9 mouse cellular contexts compared by ENCODE assay signal in genomic region chr15:86061221-86061620, GRCm38 (mm10). TPM values are rescaled to one million over a fixed set of nuclear protein-coding genes. Genes with fewer than 3 reads are reported as not detected.
DNase-seq lines count a peak whose midpoint lies in the region; ATAC-seq and TF ChIP-seq lines count a peak whose summit lies in the region.
"Had no signal": no experiment of that assay in that cellular context is flagged by ENCODE, and none has a peak within 500 bp of the region (broad histone marks: within the 10 kb centered on the region; RNA-seq: fewer than 3 reads in every experiment).

No protein-coding gene starts in this region.

- 88% methylated on average over 7 of the region's 7 CpGs for WGBS in heart, adult 2 months
- WGBS in hindbrain, embryonic 10.5 days: 90% methylated on average over 7 of the region's 7 CpGs
- WGBS in liver, embryonic 16.5 days (ENCODE audit: insufficient replicate concordance): 60% methylated on average over 7 of the region's 7 CpGs

- no peaks in the 10 kb centered on the region for H3K27me3 ChIP-seq in heart, adult 2 months (ENCODE audit: control insufficient read depth, insufficient read depth, low read length)
- H3K27me3 ChIP-seq in hindbrain, embryonic 10.5 days (ENCODE audit: insufficient read depth, poor library complexity, severe bottlenecking): peaks cover 14% of the 10 kb centered on the region; the same call in 1 of the 2 replicates
- H3K27me3 ChIP-seq in liver, embryonic 16.5 days (ENCODE audit: control insufficient read depth, insufficient read depth, low read depth, low read length): no peaks in the 10 kb centered on the region

- no peaks in the 10 kb centered on the region for H3K9me3 ChIP-seq in hindbrain, embryonic 10.5 days
- no peaks in the 10 kb centered on the region for H3K9me3 ChIP-seq in liver, embryonic 16.5 days (replicated peaks; ENCODE audit: control insufficient read depth, low read length)

- peaks cover 27% of the 10 kb centered on the region for H3K4me1 ChIP-seq in heart, adult 2 months (ENCODE audit: control insufficient read depth, insufficient read depth, low read length)
- peaks cover 50% of the 10 kb centered on the region for H3K4me1 ChIP-seq in hindbrain, embryonic 10.5 days (replicated peaks)
- H3K4me1 ChIP-seq in liver, embryonic 16.5 days (ENCODE audit: control insufficient read depth, low read depth, low read length): peaks cover 71% of the 10 kb centered on the region

- H3K27ac ChIP-seq in heart, adult 2 months: peak overlapping the region; percentile 26; the same call in 1 of the 2 replicates
- H3K27ac ChIP-seq in hindbrain, embryonic 10.5 days: peak overlapping the region; percentile 54; the same call in 1 of the 2 replicates
- no peak overlapping the region for H3K27ac ChIP-seq in liver, embryonic 16.5 days (ENCODE audit: low read length)
- H3K27ac ChIP-seq in gastrocnemius, adult 2 months: no peak overlapping the region

- peak overlapping the region; percentile 97; the same call in 1 of the 2 replicates for H3K4me2 ChIP-seq in liver, embryonic 16.5 days (ENCODE audit: low read depth, low read length)

- H3K79me2 ChIP-seq in heart, adult 2 months (replicated peaks; ENCODE audit: control insufficient read depth, insufficient read depth, low read length): peaks cover 7% of the 10 kb centered on the region

- no peak for TF ChIP-seq EP300 in heart, adult 2 months (IDR thresholded peaks at IDR 0.05; ENCODE audit: insufficient read depth, low read depth, low read length)

- TF ChIP-seq POLR2A in heart, adult 2 months (IDR thresholded peaks at IDR 0.05; ENCODE audit: insufficient read depth, low read depth, low read length): no peak

- intact Hi-C loops in heart, adult 2 months (cut with DNase I): no loop called here
- intact Hi-C loops in gastrocnemius, adult 2 months (cut with DNase I): no loop called here

- peak in 1 of 2 experiments; percentile 3 for DNase-seq in heart, adult 2 months
- no peak for DNase-seq in heart, adult 9 months (ENCODE audit: low spot score in 2 of 2)
- DNase-seq in A20 (ENCODE audit: low read depth, low spot score): peak; percentile 32
- no peak for DNase-seq in hindbrain, embryonic 10.5 days (ENCODE audit: low spot score)
- DNase-seq in gastrocnemius, adult 2 months: no peak
- DNase-seq in layer of hippocampus, adult 11-12 months (ENCODE audit: low spot score): no peak
- DNase-seq in layer of hippocampus, postnatal 14 days (ENCODE audit: low spot score in 2 of 2): no peak
- DNase-seq: lung, postnatal 4 days had no signal

- no peaks in the 10 kb centered on the region for H3K36me3 ChIP-seq in heart, adult 2 months (ENCODE audit: control insufficient read depth, insufficient read depth, low read length)
- peaks cover 6% of the 10 kb centered on the region for H3K36me3 ChIP-seq in hindbrain, embryonic 10.5 days
- H3K36me3 ChIP-seq in liver, embryonic 16.5 days (ENCODE audit: control insufficient read depth, insufficient read depth): no peaks in the 10 kb centered on the region; the same call in 1 of the 2 replicates

- no peak for TF ChIP-seq CTCF in heart, adult 2 months (IDR thresholded peaks at IDR 0.05)
- no peak for TF ChIP-seq CTCF in gastrocnemius, adult 2 months (IDR thresholded peaks at IDR 0.05)

- no peak for ATAC-seq in liver, embryonic 16.5 days (ENCODE audit: low read depth)

- no peak overlapping the region for H3K4me3 ChIP-seq in heart, adult 2 months
- no peak overlapping the region for H3K4me3 ChIP-seq in hindbrain, embryonic 10.5 days
- no peak overlapping the region for H3K4me3 ChIP-seq in liver, embryonic 16.5 days (ENCODE audit: low read depth, low read length)
- no peak overlapping the region for H3K4me3 ChIP-seq in gastrocnemius, adult 2 months

- no peak overlapping the region for H3K9ac ChIP-seq in heart, adult 2 months (ENCODE audit: low read depth, low read length)
- peak overlapping the region; percentile 29 for H3K9ac ChIP-seq in liver, embryonic 16.5 days (ENCODE audit: low read depth, low read length)

RNA-seq across cellular contexts. Expression of gene Gramd4, which starts 3.7 kb away (rescaled TPM):
- 10 to 100 TPM; 27.6 to 31.5 TPM for total RNA-seq in heart, adult 2 months (2021)
- polyA plus RNA-seq in heart, adult 2 months (2012; rRNA removed): 25.3 and 39.8 TPM in 2 replicates
- polyA plus RNA-seq in hindbrain, embryonic 10.5 days (2016; fragmentation: Nextera tagmentation; extraction: Ambion mirVana): 16.6 and 18.0 TPM in 2 replicates
- 3.4 and 3.5 TPM in 2 replicates for polyA plus RNA-seq in liver, embryonic 16.5 days (2015; fragmentation: Nextera tagmentation; extraction: Ambion mirVana)
- 10 to 100 TPM in 1 of 2 experiments, 1 to 10 TPM in 1; 5.8 to 11.4 TPM for total RNA-seq in gastrocnemius, adult 2 months (2021)
- total RNA-seq in layer of hippocampus, postnatal 14 days (2021): 10 to 100 TPM; 26.5 to 28.4 TPM

RNA-seq across cellular contexts. Expression of gene Celsr1, which starts 27.6 kb away (rescaled TPM):
- 1 to 10 TPM; 4.5 to 5.0 TPM for total RNA-seq in heart, adult 2 months (2021)
- 4.3 and 5.2 TPM in 2 replicates for polyA plus RNA-seq in heart, adult 2 months (2012; rRNA removed)
- 3.4 and 3.6 TPM in 2 replicates for polyA plus RNA-seq in hindbrain, embryonic 10.5 days (2016; fragmentation: Nextera tagmentation; extraction: Ambion mirVana)
- 0.02 and 0.09 TPM in 2 replicates for polyA plus RNA-seq in liver, embryonic 16.5 days (2015; fragmentation: Nextera tagmentation; extraction: Ambion mirVana)
- under 1 TPM; 0.13 to 0.28 TPM for total RNA-seq in gastrocnemius, adult 2 months (2021)
- 1 to 10 TPM; 5.5 to 5.8 TPM for total RNA-seq in layer of hippocampus, postnatal 14 days (2021)

Comparison
In these comparisons a context has a peak if more than half of its experiments do, and no peak if none do; other contexts are left out.
1. H3K27ac ChIP-seq: peak in heart, adult 2 months (single experiment) and hindbrain, embryonic 10.5 days (single experiment); none in liver, embryonic 16.5 days (single experiment) and gastrocnemius, adult 2 months (single experiment).
2. RNA of gene Celsr1, which starts 27.6 kb away (total RNA-seq): 5.5 to 5.8 TPM in layer of hippocampus, postnatal 14 days and 4.5 to 5.0 TPM in heart, adult 2 months; 0.13 to 0.28 TPM in gastrocnemius, adult 2 months; every median in the first group is over 4 times any median in the second.